Mouse (Mus musculus) CH12.LX (cell line): ENCODE measurements around the gene Agtpbp1.

Experiments used
- CHD2 ChIP-seq: IDR thresholded peaks from 2 replicates; pipeline ENCODE4 v1.6.1; 2011; ENCODE audit warnings: low read length, improper control_type of control experiment
- CTCF ChIP-seq, 2 experiments: IDR thresholded peaks in 1 of 2; conservative IDR thresholded peaks in 1 of 2; 2 replicates each; pipeline ENCODE4 v1.5.1; 2011 to 2012; ENCODE audit warnings: low read depth in 2 of 2, low read length in 2 of 2, improper control_type of control experiment in 1 of 2, inconsistent platforms in 1 of 2, mild to moderate bottlenecking in 1 of 2, moderate library complexity in 1 of 2
- E2F4 ChIP-seq: IDR thresholded peaks from 2 replicates; pipeline ENCODE4 v1.6.1; 2011; ENCODE audit warnings: low read depth, low read length, improper control_type of control experiment; ENCODE audit not compliant: insufficient replicate concordance
- ELF1 ChIP-seq: IDR thresholded peaks from 2 replicates; pipeline ENCODE4 v1.6.1; 2014; ENCODE audit warnings: low read depth, mild to moderate bottlenecking, inconsistent platforms, low read length, improper control_type of control experiment
- HCFC1 ChIP-seq: IDR thresholded peaks from 2 replicates; pipeline ENCODE4 v1.6.1; 2012; ENCODE audit warnings: low read depth, mild to moderate bottlenecking, inconsistent platforms, low read length, improper control_type of control experiment
- JUN ChIP-seq: IDR thresholded peaks from 2 replicates; pipeline ENCODE4 v1.6.1; 2011; ENCODE audit warnings: low read depth, mild to moderate bottlenecking, low read length, improper control_type of control experiment, moderate library complexity; ENCODE audit not compliant: insufficient read depth
- KAT2A ChIP-seq: IDR thresholded peaks from 2 replicates; pipeline ENCODE4 v1.6.1; 2012; ENCODE audit warnings: low read length, improper control_type of control experiment, inconsistent platforms; ENCODE audit not compliant: insufficient replicate concordance
- MAFK ChIP-seq: IDR thresholded peaks from 2 replicates; pipeline ENCODE4 v1.6.1; 2011; ENCODE audit warnings: low read length, improper control_type of control experiment; ENCODE audit not compliant: insufficient replicate concordance
- MEF2A ChIP-seq: IDR thresholded peaks from 2 replicates; pipeline ENCODE4 v1.6.1; 2014; ENCODE audit warnings: low read depth, mild to moderate bottlenecking, inconsistent platforms, low read length, improper control_type of control experiment, borderline replicate concordance
- POLR2A ChIP-seq: IDR thresholded peaks from 2 replicates; pipeline ENCODE4 v1.6.1; 2011; ENCODE audit warnings: low read depth, mild to moderate bottlenecking, improper control_type of control experiment, low read length
- POLR2AphosphoS2 ChIP-seq: IDR thresholded peaks from 2 replicates; pipeline ENCODE4 v1.6.1; 2011; ENCODE audit warnings: low read depth, low read length, improper control_type of control experiment
- RAD21 ChIP-seq: IDR thresholded peaks from 2 replicates; pipeline ENCODE4 v1.6.1; 2011; ENCODE audit warnings: low read depth, mild to moderate bottlenecking, low read length, improper control_type of control experiment, moderate library complexity
- TBP ChIP-seq: conservative IDR thresholded peaks from 2 replicates; pipeline ENCODE4 v1.6.1; 2011; ENCODE audit warnings: low read depth, low read length, improper control_type of control experiment
- ZMIZ1 ChIP-seq: IDR thresholded peaks from 2 replicates; pipeline ENCODE4 v1.6.1; 2012; ENCODE audit warnings: low read depth, mild to moderate bottlenecking, inconsistent platforms, low read length, improper control_type of control experiment

DNA sequence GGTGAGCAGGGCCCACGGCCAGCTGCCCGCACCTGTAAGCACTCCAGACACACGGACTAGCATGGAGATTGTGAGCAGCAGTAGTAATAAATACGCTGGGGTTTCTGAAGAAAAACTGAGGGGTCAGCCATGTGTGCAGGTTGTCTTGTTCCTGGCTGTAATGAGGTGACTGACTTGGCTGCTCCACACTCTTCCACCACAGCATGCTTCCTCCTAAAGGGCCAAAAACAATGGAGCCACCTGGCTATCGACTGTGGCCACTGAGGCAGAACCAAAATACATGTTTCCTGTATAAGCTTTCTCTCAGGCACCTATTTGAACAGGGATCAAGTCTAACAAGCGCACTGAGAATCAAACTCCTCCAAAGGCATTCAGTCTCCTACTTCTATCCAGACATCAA, 49.3 kb downstream of the Agtpbp1 start:
- no peak for TF ChIP-seq ZMIZ1
- no peak for TF ChIP-seq POLR2AphosphoS2
- no peak for TF ChIP-seq MEF2A
- no peak for TF ChIP-seq TBP
- TF ChIP-seq CTCF (conservative IDR thresholded peaks at IDR 0.05 in 1 of 2, IDR thresholded peaks at IDR 0.05 in 1 of 2; ENCODE audit: low read depth in 2 of 2, low read length in 2 of 2): no peak
- TF ChIP-seq RAD21: no peak
- TF ChIP-seq MAFK: no peak
- TF ChIP-seq HCFC1: no peak
- no peak for TF ChIP-seq E2F4
- TF ChIP-seq POLR2A: no peak
- TF ChIP-seq ELF1: no peak
- TF ChIP-seq CHD2: no peak
- no peak for TF ChIP-seq KAT2A
- no peak for TF ChIP-seq JUN
